Mouse (Mus musculus): ENCODE results near the gene Mthfs.
"Not testable (repeated sequence)": the region's sequence is repeated elsewhere in the genome, so short reads cannot be mapped to it uniquely, and the experiment has no call there.

Mthfs gene

DNA sequence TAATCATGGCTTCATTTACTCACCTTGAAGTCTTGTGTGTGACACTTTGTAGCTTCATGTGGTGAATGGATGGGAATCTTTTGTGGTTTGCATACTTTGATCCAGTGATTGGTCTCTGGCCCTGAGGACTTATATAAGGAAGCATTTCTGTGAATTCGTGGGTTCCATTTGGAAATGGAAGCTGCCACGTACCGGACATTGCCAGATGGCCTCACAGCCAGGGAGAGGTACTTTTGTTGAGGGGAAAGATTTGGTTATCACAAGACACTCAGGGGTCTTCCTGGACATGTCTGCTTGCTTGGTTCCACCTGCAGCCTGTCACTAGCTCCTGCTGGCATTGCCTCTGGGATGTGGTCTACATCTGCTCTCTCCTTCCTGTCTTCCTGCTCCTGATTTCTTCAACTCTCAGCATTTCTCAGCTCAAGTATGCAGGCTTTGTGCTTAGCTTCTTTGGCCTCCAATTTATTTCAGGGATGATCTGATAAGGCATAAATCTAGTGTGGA, 30.1 kb downstream of the Mthfs start:
- DNase-seq (ENCODE audit: low spot score in 2 of 2), result not testable (repeated sequence)

DNA sequence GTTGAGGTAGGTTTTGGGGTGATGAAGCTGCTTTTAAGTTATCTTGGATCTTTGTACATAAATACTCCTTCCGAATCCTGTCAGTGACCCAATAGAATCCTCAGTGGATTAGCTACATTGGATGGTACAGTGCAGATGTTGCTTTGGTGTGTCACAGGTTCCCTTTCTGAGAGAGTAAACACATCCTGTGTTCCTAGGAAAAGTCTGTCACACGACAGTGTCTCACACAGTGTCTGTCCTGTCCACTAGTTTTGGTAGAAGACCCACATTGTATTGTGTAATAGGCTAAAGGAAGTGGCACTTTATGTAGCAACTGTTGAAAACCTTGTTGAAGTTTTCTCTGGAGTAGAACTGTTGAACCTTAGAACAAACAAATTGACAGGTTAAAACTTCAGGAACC, 42.9 kb downstream of the Mthfs start:
- DNase-seq (ENCODE audit: low spot score in 2 of 2), result no peak

GRCm38 (mm10) chr9:89256556-89257335, 46.3 kb downstream of the Mthfs start:
- no peak for DNase-seq (ENCODE audit: low spot score in 2 of 2)

DNA sequence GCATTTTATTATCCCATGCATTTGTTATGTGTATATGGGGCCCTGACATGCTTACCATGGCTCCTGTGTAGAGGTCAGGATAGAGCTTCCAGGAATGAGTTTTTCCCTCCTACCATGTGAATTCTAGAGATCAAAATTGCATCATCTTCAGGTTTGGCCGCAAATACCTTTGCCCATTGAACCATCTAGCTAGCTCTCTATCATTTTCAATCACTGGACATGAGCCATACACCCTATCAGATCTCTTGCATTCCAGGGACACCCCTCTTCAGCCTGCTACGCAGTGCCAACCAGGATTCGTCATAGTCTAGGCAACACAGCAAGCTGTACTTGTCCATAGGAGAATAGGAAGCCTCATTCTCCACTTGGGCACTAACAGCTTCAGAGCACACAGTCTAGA, 53.5 kb downstream of the Mthfs start:
- no peak for DNase-seq (ENCODE audit: low spot score in 2 of 2)

DNA sequence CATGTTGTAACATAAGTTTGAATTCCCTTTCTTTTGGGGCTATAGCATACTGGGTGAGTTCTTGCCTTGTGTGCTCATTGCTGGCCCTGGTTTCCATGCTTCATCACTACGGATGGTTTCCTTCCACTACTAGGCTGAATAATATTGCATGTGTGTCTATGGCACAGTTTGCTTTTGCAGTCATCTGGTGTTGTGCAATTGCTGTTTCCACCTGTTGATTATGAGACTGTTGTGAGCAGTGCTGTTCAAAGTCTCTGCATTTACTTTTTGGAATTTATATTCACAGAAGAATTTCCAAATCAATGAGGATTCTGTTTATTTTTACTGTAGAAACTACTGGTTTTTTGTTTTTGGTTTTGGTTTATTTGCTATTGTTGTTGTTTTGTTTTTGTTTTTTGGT, 54.1 kb downstream of the Mthfs start:
- no peak for DNase-seq (ENCODE audit: low spot score in 2 of 2)

DNA sequence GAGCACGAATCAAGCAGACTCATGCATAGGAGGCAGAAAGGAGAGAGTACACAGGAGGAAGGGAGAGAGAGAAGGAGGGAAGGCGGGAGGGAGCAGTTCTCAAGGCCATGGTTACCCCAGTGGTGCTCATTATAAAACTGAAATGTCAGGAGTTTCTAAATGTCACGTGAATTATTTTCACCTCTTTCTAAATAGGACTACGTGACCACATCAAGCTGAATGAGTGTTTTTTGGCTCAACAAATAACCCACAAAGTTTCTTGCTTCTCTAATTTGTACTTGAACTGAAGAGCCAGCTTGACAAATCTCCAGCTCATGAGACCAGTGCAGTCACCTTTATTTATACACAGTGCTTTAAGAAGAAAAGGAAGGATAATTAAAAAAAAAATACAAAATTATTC, 56.6 kb downstream of the Mthfs start:
- DNase-seq (ENCODE audit: low spot score in 2 of 2), result no peak

DNA sequence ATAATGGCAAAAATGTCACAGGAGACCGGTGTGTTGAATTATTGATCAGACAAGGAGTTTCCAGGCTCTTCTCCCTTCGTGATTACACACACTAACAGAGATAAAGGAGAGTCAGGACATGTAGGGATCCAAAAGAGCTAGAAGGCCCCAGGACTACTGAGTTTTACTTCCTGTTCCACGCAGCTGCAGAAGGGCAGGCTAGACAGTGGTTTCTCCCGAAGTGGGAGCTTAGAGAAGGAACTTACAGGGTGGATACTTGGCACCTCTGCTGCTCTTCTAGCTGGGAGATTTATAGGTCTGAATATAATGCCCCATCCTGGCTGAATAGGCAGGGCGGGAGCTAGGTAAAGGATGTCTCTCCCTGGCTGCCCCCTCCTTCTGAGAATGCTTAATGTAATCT, 57.1 kb downstream of the Mthfs start:
- DNase-seq (ENCODE audit: low spot score in 2 of 2), result no peak

- no peak for DNase-seq (ENCODE audit: low spot score in 2 of 2)
These were observed 59.9 kb downstream of the Mthfs start for GRCm38 (mm10) chr9:89270376-89270775.

DNA sequence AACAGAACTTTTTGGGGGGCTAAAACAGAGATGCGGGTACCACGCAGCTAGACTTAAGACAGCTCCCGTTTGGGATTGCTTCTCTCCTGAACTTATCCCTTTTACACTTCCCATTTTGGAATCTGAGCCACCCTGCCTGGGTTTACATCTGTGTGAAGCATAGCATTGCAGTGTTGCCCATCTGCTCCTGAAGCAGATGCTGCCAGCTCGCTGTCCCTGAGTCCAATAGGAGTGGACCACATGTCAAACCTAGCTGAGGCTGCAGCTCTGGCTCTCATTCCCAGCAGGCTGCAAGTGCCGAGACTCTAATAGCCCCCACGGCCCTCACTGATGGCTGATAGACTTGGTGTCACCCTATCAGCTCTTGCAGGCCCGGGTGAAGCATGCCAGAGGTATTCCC, 63.3 kb downstream of the Mthfs start:
- no peak for DNase-seq (ENCODE audit: low spot score in 2 of 2)

DNA sequence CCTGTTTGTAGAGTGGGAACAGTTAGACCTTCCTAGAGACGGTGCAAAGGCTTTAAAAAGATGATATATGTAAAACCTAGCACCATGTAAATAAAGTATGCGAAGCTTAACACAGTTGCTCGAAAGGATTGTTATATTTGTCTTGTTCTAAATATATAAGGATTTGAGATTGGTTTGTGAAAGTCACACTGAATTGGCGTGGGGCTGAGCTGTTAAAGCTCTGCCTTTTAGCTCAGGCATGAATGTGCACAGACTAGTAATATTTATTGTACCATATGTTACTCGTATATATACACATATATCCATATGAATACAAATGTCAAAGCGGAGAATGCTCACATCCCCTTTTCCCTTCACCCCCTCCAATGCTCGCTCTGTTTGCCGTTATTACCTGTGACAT, 67.7 kb downstream of the Mthfs start:
- no peak for DNase-seq (ENCODE audit: low spot score in 2 of 2)

DNA sequence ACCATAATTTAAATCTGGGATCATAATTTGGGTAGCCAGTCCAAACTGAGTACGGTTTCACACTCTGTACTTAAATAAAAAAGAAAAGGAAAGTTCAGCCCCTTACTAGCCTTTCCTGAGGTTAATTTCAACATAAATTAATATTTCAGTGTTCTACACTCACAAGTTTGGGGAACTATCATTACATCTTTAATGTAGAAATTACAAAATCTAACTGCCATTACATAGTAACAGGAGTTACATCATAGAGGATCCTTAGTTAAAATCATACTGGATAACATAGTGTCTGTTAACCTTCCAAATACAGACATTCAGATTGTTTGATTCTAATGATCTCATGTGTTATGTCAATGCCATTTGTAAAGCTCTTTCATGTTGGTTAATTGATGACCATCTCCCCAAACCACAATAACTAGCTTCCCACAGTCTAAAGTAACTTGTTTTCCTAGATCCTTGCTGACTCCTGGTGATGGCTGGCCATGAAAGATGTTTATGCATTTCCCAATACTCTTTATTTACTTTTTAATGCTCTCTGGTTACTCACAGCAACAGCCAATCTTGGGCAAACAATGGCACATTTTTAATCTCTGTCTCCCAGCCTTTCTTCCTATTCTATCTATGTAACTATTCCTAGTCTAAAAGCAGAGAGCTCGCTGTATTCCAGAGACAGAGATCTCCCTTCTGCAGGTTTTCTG, 72.0 kb downstream of the Mthfs start:
- DNase-seq (ENCODE audit: low spot score in 2 of 2), result no peak

- DNase-seq (ENCODE audit: low spot score in 2 of 2), result no peak
These were observed 77.6 kb downstream of the Mthfs start for GRCm38 (mm10) chr9:89288037-89288436.

- no peak for DNase-seq (ENCODE audit: low spot score in 2 of 2)
These were observed 82.9 kb downstream of the Mthfs start for GRCm38 (mm10) chr9:89293364-89293763.

GRCm38 (mm10) chr9:89294121-89294520, 83.6 kb downstream of the Mthfs start:
- DNase-seq (ENCODE audit: low spot score in 2 of 2), result no peak

- DNase-seq (ENCODE audit: low spot score in 2 of 2), result no peak
These were observed 95.2 kb downstream of the Mthfs start for GRCm38 (mm10) chr9:89305637-89306036.

DNA sequence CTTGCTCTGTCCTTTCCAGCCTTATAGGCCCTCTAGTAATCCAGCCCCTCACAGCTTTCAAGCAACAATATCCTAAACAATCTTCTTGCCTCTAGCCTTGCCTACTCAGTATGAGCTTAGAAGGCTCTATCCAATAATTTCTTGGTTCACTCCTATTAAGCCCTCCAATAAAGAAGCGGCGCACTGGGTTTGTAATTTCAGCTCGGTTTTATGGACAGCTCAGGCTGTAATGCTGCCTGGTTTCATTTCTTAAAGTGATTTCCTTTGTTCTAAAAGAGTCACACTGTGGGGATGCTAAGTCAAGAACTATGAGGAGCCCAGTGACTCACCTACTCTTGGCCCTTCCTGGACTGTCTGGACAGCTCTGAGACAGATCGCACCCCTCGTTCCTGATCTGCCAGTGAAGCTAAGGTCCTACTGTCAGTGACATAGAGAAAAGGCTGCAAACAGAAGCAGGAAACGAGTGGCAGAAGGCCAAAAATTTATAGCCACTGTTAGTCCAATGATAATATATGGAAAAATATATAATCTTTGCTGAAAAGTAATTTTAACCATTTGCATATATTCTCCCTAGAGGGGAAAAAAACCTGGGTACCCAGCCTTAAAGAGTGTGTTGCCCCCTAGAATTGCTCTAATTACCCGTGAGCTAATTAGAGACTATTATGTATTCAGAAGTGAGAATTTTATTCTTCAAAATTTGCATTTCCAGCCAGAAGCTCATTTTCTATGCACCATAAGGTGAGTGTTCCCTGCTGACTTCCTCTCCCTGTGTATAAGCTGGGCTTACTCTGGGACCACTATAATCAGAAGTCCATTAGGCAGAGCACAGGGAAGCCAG, 98.1 kb downstream of the Mthfs start:
- DNase-seq (ENCODE audit: low spot score in 2 of 2), result no peak

DNA sequence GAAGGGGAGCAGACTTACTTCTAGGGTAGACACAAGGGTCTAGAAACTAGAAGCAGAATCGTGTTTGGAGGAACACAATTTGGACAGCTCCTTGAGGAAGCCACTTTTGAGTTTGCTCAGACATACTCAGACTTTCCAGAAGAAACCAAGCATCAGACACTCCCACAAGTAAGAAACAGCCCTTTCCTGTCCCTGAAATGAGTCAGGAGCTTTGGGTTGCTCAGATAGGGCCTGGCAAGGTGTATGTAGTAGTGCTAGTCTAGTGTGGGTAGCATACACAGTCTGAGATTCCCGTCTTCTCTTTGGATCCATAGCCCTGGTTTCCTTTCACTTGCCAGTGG, 98.7 kb downstream of the Mthfs start:
- no peak for DNase-seq (ENCODE audit: low spot score in 2 of 2)

- no peak for DNase-seq (ENCODE audit: low spot score in 2 of 2)
These were observed 101.2 kb downstream of the Mthfs start for GRCm38 (mm10) chr9:89311649-89312048.

DNA sequence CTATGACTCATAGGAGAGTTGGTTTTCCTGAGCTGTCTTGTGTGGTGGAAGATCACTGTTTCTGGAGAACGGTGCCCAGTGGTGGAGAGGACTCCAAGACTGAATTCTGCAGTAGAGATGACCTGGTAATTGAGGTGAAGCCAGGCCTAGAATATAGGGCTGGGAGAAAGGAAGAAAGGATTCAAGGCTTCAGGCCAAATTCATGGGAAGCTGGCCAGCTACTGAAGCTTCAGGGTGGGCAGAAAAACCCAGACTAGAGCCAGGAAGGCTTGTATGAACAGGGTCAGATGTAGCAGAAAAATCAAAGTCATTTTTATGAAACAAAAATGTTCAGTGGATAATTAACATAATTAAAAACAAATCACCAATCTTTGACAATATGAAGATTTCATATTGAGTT, 163.3 kb downstream of the Mthfs start:
- DNase-seq (ENCODE audit: low spot score in 2 of 2), result no peak

- no peak for DNase-seq (ENCODE audit: low spot score in 2 of 2)
These were observed 164.2 kb downstream of the Mthfs start for GRCm38 (mm10) chr9:89374650-89375049.

GRCm38 (mm10) chr9:89403031-89403430, 192.6 kb downstream of the Mthfs start:
- DNase-seq (ENCODE audit: low spot score in 2 of 2), result no peak
